Mouse (Mus musculus): ENCODE measurements around the gene Tmed8.

DNA sequence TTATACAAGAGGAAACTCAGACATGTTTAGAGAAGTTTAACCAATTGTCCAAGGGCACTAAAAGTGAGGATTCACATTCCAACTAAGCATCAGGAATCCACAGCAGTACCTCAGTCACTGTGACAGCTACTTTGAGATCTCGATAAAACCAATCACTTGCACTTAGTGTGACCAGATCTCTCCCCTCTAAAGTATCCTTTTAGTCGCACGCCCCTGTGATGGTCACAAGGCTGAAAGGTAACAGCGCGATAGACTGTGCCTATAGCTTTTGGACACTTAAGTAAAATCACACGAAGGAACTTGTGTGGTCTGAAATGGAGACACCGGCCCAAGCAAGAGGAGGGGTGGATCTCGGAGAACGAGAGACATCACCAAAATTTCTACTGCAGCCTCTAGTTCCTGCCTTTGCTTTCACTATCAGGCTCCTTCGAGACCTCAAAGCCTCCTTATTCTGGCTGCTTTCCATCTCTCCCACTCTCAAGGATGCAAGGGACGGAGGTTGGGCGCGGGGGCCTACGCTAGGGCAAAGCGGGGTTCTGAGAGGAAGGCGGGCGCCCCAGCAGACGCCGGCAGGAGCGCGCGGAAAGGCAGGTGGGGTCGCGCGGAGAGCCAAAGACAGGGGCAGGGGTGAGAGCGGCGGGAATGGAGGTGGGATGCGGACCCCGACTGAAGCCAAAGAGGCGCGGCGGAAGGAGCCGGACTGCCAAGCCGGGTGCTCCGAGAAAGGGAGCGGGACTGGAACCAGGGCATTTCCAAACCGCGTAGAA lies 865 bp downstream of the Tmed8 start, which contains the start of gene Samd15:
- TF ChIP-seq POLR2A (IDR thresholded peaks at IDR 0.05; ENCODE audit: insufficient read depth, low read length) (no peak), CTCF (IDR thresholded peaks at IDR 0.05; ENCODE audit: low read depth, low read length) (no peak), EP300 (IDR thresholded peaks at IDR 0.05; ENCODE audit: insufficient read depth, low read depth, low read length) (no peak)

Measured in ES-Bruce4 (cell line).